Mouse (Mus musculus) cerebellum, postnatal 4 days (tissue): ENCODE measurements at regions not wholly inside any gene's neighbourhood (a gene's known extent, or its start where the extent isn't known, plus 50 kb on each side); places are given as distances from the start of the nearest gene placed in this dataset.

Source experiments
- DNase-seq, 2 experiments: peaks; one replicate each; pipeline ENCODE4 v3.0.0; 2022; ENCODE audit warnings: low spot score in 2 of 2, mixed read lengths in 1 of 2

GRCm38 (mm10) chr5:77487837-77488827 is 80.3 kb upstream of the Igfbp7 start:
- DNase-seq, result no peak

GRCm38 (mm10) chr5:77483053-77483717 is 75.3 kb upstream of the Igfbp7 start:
- no peak for DNase-seq

- DNase-seq, result no peak
These were observed 74.0 kb upstream of the Igfbp7 start for GRCm38 (mm10) chr5:77481811-77482210.

DNA sequence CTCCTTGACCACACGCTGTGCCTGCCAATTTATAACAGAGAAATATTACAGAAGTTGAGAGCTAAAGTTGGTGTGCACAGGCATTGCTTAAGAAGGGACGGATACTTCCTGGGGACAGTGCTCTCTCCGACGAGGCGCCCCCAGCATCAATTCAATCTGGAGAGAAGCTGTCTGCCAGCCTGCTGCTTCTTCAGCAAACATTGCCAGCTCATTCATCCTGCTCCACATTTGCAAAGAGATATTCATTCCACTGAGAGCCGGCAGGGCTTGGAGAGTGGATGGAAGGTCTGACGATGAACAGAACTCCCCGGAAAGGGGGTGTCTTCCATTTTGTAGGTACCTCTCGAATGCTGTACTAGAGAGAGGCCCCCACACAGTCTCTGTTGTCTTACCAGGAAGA is 70.0 kb upstream of the Igfbp7 start:
- no peak for DNase-seq

DNA sequence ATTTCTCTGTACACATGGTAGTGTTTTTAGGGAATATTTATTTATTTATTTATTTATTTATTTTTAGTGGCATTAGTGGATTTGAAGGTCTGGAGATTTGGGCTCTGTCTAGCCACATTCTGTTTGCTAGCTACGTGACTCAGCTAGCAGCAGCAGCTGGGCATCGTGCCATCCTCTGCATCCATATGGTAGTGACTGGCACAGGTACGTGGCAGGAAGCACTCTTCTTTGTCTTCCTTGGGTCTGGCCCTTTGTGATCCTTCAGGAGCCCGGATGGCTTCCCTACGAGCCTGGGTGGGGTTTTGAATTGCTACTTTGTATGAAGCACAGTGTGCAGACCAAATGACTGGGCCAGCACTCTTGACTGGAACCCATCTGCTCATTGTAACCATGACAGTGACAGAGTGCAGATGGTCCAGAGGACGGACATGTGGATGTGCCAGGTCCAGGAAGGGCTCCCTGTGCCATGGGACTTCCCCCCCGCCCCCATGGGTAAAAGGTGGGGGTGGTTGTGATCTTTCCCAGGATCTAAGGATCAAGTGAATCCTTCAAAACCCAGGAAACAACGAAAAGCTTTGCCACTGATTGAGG is 66.2 kb upstream of the Igfbp7 start:
- peak in 1 of 2 experiments; percentile 47 for DNase-seq

GRCm38 (mm10) chr5:77469236-77469766 is 61.5 kb upstream of the Igfbp7 start:
- DNase-seq, result no peak

- peak; percentile 49 to 58 for DNase-seq
These were observed 60.6 kb upstream of the Igfbp7 start for GRCm38 (mm10) chr5:77468467-77468866.

DNA sequence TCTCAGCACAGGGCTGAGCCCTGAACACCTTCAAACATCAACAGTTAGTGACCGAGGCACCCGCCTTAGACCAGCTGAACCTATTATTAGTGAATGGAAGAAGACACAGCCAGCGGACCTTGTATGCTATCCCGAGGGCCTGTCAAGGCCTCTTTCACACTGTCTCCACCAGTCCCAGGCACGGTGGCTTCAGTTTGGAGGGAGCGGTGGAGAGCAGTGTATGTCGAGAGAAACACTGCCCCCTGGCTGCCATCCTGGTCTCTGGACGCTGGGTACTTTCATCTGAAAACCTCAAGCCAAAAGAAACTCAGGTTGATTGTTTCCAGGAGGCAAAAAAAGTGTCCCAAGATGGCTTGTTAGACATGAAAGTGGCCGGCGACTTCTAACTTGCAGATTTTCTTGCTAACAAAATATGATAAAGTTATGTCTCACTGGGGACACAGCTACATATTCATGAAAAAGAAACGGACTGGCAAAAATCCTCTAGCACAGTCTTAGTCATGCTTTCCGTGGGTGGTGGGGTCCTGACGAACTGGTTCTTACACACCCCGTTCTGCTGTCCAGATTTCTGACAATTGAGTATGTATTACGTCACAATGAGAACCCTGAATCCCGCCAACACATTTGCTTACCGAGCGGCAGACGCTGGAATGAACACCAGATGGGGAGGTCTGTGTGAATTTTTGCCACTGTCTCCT is 57.2 kb upstream of the Igfbp7 start:
- DNase-seq, result peak; percentile 37 to 67

GRCm38 (mm10) chr5:77459896-77460717 is 52.3 kb upstream of the Igfbp7 start:
- peak; percentile 96 to 99 for DNase-seq
